Mouse (Mus musculus) spleen, postnatal 36 days (tissue): ENCODE data around the gene Traf3ip3.

Experiments
- DNase-seq, 2 experiments: peaks; one replicate each; pipeline ENCODE4 v3.0.0; 2022; ENCODE audit warnings: low spot score in 2 of 2, mixed read lengths in 1 of 2

Traf3ip3 gene

DNA sequence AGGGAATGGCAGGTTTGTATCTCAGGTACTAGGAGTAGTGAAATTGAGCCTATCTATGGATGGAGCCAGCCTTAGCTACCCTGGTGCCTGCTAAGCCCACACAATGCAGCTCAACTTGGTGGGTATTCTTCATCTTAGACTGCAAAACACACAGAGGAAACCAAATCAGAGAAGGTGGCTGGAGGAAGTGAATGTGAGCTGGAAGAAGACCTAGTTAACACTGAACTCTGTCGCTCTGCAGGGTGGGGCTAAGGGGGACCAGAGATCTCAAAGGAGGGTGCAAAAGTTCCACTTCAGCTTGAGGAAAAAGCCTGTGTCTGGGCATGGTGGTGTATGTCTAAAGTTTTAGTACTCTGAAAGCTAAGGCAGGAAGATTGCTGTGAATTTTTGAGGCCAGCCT is 41.9 kb downstream of the Traf3ip3 start:
- peak in 1 of 2 experiments; percentile 22 for DNase-seq

- no peak for DNase-seq
Measured at GRCm38 (mm10) chr1:193159163-193159562, 42.3 kb downstream of the Traf3ip3 start.

DNA sequence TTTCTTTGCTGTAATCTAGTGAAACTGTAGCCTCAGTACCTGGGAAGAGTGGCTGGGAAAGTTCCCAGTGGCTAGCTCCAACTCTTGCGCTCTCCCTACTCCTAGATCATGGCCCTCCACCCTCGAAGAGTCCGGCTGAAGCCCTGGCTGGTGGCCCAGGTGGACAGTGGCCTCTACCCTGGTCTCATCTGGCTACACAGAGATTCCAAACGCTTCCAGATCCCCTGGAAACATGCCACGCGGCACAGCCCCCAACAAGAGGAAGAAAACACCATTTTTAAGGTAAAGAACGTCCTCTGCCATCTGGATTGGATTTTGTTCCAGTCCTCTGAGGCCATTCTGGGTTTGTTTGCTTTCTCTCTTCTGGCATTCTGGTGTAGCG is 44.4 kb downstream of the Traf3ip3 start:
- no peak for DNase-seq

DNA sequence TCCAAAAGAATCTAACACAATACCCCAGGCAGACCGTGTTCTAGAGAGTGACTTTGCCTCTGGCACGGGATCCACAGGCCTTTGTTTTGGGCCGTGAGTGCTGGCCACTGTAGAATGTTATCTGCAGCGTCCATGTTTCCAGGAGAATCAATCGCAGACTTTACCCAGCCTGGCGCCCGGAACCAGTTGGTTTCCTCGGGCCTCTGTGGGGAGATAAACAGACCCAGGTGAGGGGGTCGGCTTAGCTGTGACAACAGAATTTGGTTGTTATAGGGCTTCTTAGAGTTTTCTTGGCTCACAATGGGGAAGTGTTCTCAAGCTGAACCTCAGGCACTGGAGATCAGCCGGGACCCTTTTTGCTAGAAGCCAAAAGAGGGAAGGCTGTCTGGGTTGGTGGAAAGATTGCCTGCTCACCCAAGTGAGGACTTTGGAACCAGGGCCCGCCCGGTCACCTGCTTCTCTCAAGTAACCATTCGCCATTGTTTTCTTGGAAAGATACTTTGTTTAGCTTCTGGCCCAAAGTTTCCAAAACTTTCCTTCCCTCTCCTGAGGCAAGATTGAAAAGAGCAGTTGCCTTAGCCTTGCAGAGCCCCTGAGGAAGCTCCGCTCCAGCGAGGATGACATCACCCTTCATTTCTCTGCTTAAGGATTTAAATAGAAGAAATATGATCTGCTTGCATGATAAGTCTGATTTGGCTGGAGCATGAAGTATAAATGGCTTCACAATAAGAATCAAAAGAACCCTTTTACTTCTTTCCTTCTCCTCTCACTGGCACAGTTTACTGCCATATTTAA is 45.0 kb downstream of the Traf3ip3 start:
- DNase-seq: no peak

DNA sequence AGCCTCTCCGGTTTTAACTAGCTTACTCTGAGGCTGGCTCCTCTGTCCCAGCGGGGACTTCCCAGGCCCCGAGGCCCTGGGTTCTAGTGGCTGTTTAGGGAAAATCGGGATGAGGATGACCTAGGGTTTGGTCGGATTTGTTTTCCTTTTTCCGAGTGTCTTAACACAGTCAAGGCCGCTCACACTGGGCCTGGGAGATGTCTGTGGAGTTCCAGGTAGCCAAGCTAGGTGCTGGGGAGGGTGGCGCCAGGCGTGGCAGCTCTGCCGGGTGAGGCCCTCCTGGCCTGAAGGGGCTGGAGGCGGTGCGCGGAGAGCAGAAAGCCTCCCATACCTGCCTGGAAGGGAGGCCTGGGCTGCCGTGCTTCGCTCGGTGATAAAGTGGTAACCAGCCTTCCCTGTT is 47.9 kb downstream of the Traf3ip3 start:
- DNase-seq: no peak

GRCm38 (mm10) chr1:193152872-193153271 is 48.6 kb downstream of the Traf3ip3 start, which contains the start of gene Irf6:
Gene Irf6, plus strand, starts transcription at chr1:193153111.
- peak; percentile 25 to 31 for DNase-seq

GRCm38 (mm10) chr1:193151134-193151533 is 50.4 kb downstream of the Traf3ip3 start:
- DNase-seq: no peak

- DNase-seq: no peak
Measured at GRCm38 (mm10) chr1:193149231-193149630, 52.3 kb downstream of the Traf3ip3 start.

DNA sequence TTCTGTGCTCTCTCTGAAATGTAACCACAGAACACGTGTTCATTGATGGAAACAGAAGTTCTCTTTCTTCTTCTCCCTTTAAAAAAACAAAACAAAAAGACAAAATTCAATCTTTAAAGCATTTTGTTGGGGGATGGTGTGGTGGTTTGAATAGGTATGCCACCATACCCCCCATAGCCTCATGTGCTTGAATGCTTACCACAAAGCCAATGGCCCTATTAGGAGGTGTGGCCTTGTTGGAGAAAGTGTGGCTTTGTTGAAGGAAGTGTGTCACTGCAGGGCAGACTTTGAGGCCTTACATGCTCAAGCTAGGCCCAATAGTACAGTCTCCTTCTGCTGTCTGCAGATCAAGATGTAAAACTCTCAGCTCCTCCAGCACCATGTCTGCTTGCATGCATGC is 55.1 kb downstream of the Traf3ip3 start:
- no peak for DNase-seq

DNA sequence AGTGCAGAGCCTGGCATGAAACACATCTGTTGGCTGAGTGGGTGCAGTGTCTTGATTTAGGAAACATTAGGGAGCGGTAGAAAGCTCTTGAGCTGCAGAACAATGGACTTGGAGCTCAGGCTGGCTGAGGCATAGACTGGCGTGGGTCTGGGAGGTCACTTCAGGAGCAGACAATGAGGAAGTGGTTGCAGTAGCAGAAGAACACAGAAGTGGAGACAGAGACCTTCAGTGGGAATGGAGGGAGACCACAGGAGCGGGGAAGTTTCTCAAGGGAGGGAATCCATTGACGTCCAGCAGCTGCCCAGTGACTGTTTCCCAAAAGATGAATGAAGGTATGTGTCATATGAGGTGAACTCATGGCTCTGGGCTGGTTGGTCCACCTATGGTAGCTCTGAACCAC is 56.4 kb downstream of the Traf3ip3 start:
- no peak for DNase-seq

GRCm38 (mm10) chr1:193144516-193144915 is 57.0 kb downstream of the Traf3ip3 start:
- DNase-seq: no peak

DNA sequence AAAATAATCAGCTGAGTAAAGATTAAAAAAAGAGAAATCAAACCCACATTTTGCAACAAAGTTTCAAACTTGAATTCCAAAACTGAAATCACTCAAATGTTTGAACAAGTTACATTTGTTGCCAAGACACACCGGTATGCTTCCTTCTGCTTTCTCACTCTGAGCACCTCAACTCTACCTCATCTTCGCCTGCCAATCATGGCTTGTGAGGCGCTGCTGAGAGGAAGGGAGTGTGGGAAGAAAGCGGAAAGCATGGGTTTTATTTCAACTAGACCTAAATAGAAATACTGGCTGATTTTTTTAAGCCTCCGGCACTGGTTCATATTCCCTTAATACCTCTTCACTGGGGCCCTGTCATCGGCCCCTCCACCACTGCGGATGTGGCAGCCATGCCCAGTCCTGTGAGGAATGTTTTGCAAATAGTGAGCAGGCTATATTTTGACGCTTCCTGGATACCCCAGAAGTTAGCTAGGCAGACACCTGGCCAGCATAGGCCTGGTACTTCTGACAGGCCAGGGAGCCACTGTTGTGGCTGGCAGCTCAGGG is 58.9 kb downstream of the Traf3ip3 start:
- DNase-seq: no peak

GRCm38 (mm10) chr1:193141118-193141517 is 60.4 kb downstream of the Traf3ip3 start:
- DNase-seq: no peak

DNA sequence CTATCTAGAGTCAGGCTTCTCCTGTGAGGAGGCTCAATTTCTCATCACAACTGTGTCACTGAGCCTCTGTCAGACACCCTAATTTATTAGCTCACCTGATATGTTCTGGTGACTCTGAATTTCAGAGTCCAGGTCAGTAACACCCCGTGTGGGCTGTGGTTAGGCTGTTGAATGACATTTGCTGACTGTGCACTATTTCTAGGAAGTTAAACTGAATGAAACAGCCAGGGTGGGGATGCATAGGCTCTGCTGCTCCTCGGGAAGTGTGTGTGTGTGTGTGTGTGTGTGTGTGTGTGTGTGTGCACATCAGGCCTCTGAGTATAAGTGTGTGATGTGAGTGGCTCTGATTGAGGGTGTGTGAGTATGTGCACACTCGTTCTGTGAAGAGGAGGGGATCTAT is 62.8 kb downstream of the Traf3ip3 start:
- no peak for DNase-seq

GRCm38 (mm10) chr1:193138087-193138486 is 63.4 kb downstream of the Traf3ip3 start:
- DNase-seq: no peak

GRCm38 (mm10) chr1:193133726-193134125 is 67.8 kb downstream of the Traf3ip3 start:
- DNase-seq: no peak

- DNase-seq: no peak
Measured at GRCm38 (mm10) chr1:193132385-193132784, 69.1 kb downstream of the Traf3ip3 start.

DNA sequence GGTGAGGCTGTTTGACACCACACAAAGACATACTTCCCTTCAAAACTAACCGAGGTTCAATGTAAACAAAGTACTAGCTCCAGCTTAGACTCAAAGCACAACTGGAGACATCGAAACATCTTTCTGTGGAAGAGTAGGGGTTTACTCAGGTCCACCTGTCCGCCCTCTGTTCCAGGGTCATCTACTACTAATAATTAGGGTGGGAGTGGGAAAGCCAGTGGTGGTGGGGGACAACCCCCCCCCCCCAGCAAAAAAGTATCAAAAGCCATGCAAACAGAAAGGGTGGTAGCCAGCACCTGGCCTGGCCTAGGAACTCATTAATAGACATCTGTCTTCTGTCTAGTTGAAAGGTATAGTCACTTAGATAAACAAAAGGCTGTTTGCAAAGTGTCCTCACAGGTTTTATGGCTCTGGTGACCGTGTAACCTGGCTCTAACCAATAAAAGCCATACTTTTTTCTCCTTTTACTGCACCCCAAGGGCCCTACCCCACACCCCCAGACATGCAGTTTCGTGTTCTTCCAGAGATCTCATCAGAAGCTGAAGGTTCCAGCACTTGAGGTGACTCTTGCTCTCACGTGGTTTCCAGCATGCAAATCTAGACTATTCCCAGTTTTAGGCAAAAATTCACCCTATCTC is 70.1 kb downstream of the Traf3ip3 start:
- no peak for DNase-seq

DNA sequence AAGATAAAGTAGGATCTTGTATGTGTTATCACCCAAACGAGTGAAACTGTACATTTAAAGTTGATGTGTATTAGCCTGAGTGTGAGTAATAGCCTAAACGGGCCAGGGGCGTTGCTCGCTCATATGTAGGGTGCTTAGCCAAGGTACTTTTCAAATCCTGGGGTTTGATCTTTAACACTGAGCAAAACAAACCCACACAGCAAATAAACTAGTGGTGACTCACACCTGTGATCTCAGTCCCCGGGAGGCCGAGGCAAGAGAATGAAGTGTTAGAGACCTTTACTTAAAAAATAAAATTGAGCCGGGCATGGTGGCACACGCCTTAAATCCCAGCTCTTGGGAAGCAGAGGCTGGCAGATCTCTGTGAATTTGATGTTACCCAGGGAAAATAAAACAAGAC is 70.7 kb downstream of the Traf3ip3 start:
- no peak for DNase-seq

- no peak for DNase-seq
Measured at GRCm38 (mm10) chr1:193130456-193130825, 71.1 kb downstream of the Traf3ip3 start.

DNA sequence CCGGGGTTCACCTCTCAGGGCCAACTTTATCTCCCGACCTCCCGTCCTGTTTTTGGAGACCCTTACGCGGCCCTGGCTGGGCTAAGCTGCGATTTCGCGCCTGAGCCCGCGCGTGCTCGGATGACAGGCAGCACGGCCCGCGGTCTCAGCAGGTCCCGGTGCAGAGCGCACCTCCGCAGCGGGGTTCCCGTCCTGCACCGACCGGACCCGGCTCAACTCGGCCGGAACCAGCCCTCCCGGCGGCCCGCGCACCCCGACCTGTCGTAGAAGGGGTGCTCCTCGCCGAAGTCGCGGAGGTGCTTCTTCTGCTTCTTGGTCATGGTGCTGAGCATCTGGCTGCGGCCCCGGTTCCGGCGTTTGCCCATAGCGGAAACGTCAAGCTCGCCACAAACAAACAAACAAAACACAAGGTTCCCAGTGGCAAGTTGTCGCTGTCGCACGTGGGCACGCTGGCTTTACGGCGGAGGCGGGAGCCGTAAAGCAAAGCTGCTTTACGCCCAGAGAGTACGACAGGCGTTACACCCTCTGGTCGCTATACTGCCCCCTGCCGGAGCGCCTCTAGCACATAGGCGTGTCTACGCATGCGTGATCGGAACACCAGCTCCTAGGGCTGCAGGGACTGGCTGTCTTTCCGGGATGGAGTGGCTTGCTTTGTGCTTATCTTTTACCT is 71.6 kb downstream of the Traf3ip3 start, which contains the start of gene Diexf:
Diexf (minus strand) TSS at position 487 of the 670 bp plus-strand sequence.
- DNase-seq: peak; percentile 93 to 95

GRCm38 (mm10) chr1:193129321-193129720 is 72.2 kb downstream of the Traf3ip3 start:
- no peak for DNase-seq
